Mouse (Mus musculus): ENCODE results near the gene Hmgn2.

The Hmgn2 gene

DNA sequence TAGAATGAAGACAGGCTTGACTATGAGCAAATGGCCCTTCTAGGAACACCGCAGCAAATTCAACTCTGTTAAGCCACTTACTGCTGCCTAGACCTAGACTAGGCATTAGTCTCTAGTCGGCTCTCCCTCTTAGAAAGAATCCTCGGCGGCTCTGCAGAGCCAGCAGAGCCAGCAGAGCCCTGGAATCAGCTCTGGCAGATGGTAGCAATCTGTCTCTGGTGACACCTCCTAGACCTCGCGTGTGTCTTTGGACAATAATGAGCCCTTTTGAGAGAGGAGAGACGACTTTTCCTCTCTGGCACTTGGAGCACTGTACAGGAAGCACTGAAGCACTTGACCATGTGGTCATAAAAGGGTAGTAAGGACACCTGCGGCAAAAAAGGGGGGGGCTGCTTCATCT is 3.3 kb upstream of the Hmgn2 start:
- DNase-seq: no peak

GRCm38 (mm10) chr4:133970876-133971275 is 2.4 kb upstream of the Hmgn2 start:
- DNase-seq: no peak

GRCm38 (mm10) chr4:133970196-133970595 is 1.7 kb upstream of the Hmgn2 start:
- peak; percentile 52 for DNase-seq

DNA sequence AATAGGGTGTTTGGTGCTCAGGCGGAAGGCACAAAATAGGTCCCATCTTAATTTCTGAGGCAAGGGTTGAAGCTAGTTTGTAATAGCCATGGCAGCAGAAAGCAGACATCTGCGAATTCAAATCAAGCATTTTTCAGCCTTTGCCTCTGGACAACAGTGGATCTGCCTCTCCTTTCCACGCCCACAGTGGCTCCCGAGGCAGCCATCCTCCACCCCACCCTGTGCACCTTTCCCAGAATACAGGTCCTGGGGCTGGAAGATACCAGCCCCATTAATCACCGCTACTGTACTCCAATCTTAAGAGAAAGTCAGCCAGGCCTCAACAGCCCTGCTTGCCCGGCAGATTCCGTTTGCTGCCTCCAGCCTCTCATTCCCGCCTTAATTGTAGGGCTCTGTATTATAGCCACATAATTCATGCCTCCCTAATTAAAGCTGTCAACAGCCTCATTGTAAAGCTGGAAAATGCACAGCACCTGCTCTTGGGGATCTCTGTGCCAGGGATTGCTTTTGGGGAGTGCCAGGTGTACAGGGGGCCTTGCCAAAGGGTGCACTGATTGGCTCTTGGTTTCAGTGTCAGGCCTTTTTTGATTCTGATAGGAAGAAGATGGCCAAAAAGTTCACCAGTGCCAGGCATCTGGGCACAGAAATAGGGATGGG is 792 bp upstream of the Hmgn2 start:
- DNase-seq: no peak

DNA sequence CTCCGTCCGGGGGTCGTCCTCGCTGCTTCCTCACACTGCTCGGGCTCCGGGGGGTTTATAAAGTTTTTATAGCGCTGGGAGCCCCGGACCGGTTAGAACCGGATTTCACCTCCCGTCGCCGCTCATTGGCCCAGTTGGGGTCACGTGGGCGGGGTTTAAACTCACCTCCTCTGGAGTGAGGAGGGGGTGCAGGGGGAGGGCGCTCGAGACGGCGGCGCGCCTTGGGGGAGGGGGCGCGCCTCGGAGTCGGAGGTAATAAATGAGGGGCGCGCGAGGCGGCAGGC is 642 bp downstream of the Hmgn2 start:
- DNase-seq: peak; percentile 94

DNA sequence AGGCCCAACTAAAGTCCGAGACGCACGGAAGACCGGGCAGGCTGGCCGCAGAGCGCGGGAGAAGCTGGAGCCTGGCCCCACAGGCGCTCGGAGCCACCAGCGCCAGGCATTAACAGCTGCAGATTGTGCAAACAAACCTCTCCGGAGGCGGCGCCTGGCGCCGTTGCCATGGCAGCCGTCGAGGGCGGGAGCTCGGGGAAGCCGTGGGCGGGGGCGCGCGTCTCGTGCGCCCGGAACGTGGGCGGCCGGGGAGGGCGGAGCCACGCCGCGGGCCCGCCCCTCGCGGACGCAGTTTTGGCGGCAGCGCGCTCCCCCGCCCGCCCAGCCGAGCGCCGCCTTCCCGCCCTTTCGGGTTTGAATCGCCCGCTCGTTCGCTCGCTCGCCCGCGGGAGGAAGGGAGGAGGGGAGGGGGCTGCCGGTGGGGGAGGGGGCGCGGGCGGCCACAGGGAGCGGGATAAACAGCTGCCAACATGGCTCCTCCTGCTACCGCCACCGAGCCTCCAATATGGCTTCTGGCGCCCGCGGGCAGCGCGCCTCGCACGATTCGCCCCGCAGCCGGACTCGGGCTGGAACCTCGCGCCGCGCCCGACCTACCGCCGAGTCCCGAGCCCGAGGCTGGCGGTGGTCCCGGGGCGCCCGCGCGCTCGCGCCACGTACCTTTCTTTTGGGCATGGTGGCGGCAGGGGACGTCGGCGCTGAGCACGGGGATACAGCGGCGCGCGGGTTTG is 1.1 kb downstream of the Hmgn2 start:
- DNase-seq: peak; percentile 98

- DNase-seq: no peak
These were observed 2.0 kb downstream of the Hmgn2 start for GRCm38 (mm10) chr4:133966271-133966940.

DNA sequence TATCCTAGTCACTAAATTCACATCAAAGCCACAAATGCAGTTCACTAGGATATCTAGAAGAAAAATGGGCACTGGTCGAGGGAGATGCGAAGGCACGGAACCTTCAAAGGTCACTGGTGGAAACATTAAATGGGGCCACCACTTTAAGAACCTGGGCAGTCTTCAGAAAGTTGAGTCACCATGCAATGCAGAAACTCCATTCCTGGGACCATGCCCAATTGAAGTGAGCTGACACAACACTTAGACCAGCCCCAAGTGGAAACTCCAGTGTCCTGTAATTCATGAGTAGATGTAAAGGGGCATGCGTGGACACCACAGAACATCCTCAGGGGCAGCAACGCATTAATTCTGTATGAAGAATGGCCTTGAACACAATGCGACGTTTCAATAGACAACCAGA is 5.9 kb downstream of the Hmgn2 start:
- no peak for DNase-seq

DNA sequence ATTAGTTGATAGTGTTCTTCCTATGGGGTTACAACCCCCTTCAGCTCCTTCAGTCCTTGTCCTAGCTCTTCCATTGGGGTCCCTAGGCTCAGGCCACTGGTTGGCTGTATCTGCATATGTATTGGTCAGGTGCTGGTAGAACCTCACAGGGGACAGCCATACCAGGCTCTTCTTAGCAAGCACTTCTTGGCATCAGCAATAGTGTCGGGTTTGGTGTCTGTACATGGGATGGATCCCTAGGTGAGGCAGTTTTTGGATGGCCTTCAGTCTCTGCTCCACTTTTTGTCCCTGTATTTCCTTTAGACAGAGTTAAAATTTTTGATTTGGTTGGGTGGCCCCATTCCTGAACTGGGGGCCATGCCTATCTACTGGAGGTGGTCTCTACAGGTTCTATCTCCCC is 9.6 kb downstream of the Hmgn2 start:
- no peak for DNase-seq

DNA sequence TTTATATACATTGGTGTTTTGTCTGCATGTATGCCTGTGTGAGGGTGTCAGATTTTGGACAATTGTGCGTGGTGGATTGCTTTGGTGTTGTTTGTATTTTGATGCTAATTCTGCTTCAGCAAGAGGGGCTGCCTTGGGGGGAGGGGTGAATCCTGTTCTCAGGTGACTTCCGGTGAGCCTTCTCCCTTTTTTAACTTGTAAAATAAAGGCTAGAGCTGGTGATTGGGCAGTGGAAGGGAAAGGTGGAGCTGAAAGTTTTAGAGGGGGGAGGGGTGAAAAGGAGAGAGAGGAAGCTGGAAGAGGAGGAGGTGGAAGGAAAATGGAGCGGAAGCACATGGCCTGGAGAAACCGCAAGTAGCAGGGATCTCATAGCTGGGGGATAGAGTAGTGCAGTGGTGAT is 12.1 kb downstream of the Hmgn2 start:
- DNase-seq: no peak

DNA sequence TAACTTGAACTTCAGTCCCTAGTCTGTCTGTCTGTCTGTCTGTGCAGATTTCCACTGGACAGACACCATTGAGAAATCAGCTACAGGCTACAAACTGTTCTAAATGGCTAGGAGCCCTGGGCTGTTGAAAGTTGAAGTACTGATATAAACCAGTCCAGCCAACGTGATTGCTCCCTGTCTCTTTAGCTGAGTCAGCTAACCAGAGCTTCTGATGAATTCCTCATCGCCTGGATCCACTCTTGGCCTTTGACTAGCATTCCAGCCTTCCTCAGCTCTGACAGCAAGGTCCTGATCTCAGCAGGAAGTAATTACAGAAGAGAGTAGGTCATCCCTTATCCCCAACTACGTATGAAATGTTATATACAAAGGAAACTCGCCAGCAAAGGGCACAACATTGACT is 21.7 kb downstream of the Hmgn2 start:
- DNase-seq: no peak

DNA sequence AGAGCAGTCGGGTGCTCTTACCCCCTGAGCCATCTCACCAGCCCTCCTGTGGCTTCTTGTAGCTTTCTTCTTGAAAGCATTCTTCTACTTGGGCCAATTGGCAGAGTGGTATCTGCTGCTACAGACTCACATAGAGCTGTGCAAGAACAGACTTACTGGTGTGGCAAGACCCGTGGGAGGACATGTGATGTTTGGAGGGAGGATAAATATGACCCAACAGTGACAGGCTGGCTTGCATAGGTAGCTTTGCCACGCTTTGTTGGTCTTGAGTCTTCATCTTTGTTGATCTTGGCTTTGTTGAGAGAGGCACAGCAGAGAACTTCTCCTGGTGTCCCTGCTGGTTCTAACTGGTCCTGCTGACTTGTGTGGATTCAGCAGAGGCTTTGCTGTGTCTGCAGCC is 24.7 kb downstream of the Hmgn2 start:
- no peak for DNase-seq

GRCm38 (mm10) chr4:133942679-133943078 is 25.8 kb downstream of the Hmgn2 start:
- no peak for DNase-seq

GRCm38 (mm10) chr4:133941576-133941975 is 26.9 kb downstream of the Hmgn2 start:
- DNase-seq: no peak

GRCm38 (mm10) chr4:133940386-133941260 is 27.8 kb downstream of the Hmgn2 start:
- no peak for DNase-seq

DNA sequence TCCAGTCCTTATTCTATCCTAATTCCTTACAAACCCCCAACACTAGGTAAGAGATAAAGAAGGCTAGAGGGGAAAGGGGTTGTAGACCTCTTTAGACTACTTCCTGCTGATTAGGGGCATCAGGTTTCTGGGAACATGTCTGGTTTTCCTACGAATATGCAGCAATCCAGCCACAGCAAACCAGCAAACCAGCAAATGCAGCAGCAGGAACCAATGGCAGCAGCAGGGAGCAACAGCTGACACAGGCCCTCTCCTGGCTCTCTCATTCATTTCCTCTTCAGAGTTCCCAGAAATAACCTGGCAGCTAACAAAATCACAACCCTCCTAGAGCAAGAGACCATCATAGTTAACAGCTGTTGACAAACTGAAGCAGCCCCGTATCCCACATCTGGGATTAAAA is 30.4 kb downstream of the Hmgn2 start:
- no peak for DNase-seq

- no peak for DNase-seq
These were observed 36.7 kb downstream of the Hmgn2 start for GRCm38 (mm10) chr4:133931785-133932184.

DNA sequence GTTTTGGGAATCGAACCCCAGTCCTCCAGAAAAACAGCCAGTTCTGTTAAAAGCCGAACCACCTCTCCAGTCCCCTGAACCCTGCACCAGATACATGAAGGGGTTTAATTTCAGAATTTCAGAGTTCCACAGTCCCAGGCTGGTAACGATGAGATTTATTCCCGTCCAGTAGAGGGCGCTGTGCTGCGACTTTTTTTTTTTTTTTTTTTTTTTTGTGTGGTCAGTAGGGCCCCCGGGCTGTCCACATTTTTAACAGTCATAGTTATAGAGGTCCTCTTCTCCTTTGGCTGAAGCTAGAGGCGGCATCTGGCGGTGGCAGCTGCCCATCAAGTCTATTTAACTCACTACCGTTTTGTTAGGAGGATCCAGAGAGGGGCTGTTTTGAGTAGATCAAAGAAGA is 37.1 kb downstream of the Hmgn2 start:
- no peak for DNase-seq

DNA sequence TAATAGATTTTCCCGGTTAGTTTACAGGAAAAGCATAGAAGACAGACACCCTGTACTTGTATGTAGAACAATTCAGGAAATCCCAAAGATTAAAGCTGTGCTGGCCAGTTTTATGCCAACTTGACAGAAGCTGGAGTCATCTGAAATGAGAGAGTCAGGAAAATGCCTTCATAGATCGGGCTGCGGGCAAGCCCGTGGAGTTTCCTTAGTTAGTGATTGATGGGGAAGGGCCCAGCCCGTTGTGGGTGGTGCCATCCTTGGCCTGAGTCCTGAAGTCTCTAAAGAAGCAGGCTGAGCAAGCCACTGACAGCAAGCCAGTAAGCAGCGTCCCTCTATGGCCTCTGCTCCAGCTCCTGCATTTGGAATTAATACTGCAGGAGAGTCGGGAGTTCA is 39.2 kb downstream of the Hmgn2 start:
- no peak for DNase-seq

DNA sequence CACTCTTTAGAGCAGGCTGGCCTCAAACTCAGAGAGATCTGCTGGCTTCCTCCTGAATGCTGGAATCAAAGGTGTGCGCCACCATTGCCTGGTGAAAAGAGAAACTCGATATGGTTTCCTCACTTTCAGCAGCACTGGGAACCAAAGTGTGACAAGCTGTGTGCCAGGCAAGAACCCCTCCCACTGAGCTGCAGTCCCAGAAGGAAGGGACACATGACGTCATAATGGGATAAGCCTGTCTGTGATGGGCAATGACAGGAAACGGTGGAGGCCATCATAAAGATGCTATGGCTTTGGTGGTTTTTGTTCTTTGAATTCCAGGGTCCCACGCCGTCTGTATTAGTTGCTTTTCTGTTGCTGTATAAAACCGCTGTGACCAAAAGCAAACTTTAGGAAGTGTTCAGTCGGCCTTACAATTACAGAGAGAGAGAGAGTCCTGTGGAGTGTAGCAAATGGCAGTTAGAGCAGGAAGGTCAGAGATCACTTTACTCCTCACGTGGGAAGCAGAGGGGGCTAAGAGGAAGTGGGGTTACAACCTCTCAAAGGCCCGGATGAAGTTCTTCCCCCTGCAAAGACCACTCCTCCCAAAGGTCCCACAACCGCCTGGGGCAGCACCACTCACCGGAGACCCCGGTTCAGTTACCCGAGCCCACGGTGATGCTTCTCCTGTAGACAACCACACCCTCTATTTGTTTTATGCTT is 39.7 kb downstream of the Hmgn2 start:
- DNase-seq: no peak

- DNase-seq: no peak
These were observed 43.2 kb downstream of the Hmgn2 start for GRCm38 (mm10) chr4:133925204-133925603.

DNA sequence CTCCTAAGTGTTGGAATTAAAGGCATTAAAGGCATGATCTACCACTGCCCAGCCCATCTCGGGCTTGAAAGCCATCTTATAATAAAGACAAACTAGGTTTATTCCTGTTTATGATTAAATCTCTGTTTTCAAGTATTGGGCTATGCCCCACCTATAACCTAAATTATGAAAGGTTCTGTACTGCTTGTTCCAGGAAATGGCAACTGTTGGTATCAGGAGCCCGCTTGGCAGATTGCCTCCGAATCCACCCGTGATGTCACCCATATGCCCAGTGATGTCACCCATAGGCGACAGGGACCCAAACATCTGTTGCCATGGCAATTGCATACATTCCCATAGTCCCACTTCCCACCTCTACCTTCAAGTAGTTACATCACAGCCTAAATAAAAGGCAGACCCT is 44.7 kb downstream of the Hmgn2 start:
- no peak for DNase-seq

Measured in layer of hippocampus, adult 9-11 months (tissue).